Mouse (Mus musculus): ENCODE measurements around the gene Adgrg3.

DNA sequence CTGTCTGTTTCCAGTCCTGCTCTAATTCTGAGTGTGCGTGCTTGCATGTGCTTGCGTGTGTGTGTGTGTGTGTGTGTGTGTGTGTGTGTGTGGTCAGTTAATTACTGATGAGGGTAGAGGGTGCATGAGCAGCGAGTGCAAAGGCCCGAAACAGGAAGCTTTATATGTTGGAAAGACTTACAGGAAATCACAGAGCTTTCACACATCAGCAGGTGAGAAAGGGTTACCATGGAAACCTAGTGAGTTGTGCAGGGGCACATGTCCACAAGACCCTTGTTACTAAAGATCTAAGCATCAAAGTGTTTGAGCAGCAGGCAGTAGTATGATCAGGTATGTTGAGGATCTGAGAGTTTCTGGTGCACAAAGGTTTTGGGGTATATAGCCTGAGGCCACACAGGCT lies 66.8 kb downstream of the Adgrg3 start:
- TF ChIP-seq CEBPB (IDR thresholded peaks at IDR 0.05; ENCODE audit: low read depth) (no peak), CTCF (IDR thresholded peaks at IDR 0.05; ENCODE audit: control insufficient read depth, insufficient read depth, insufficient read length) (no peak)
